Comparison of ENCODE assay signal across 8 mouse cellular contexts in the genomic region with DNA sequence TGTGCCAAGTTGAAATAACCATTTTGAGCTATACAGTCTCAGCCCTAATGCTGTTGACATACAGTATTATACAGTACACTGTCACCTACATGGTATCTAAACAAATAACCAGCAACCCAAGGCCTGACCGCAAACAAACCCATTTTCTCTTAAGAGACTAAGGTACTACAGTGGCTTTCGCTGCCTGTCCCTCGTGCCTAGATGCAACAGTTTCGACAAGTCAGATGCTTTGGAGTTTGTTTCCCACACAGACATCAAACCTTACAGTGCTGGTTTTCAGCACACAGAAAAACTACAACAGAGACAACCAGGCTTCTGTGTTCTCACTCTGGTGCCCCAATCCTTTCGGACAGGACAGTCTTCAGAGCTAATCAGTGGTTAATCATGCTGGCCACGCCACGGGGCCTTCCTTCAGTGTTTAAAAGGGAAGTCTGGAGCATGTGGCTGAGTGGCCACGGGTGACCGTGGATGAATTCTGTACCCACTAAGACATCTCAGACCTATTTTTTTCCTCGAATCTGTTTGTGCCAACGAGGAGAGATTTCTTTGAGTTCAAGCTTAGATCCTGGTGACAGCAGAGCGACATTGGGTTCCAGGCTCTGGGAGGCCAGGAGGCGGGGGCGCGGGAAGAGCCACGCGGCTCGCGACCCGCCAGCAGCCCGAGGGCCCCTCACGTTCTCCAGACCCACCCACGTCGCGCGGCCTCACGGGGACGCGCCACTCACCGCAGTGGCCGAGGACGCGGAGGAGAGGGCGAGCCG. TPM values are rescaled to one million over a fixed set of nuclear protein-coding genes. Genes with fewer than 3 reads are reported as not detected.
DNase-seq lines count a peak whose midpoint lies in the region; ATAC-seq and TF ChIP-seq lines count a peak whose summit lies in the region.

No protein-coding gene starts in this region.

- H3K27me3 ChIP-seq in lung, embryonic 15.5 days: no peaks in the 10 kb centered on the region
- H3K27me3 ChIP-seq in hindbrain, embryonic 10.5 days (ENCODE audit: insufficient read depth, poor library complexity, severe bottlenecking): no peaks in the 10 kb centered on the region
- H3K27me3 ChIP-seq in liver, postnatal 0 days (ENCODE audit: insufficient read depth, low read length): no peaks in the 10 kb centered on the region
- H3K27me3 ChIP-seq in small intestine, adult 2 months (ENCODE audit: control insufficient read depth, insufficient read depth, low read length): no peaks in the 10 kb centered on the region

- H3K36me3 ChIP-seq in lung, embryonic 15.5 days: peaks cover 33% of the 10 kb centered on the region
- peaks cover 42% of the 10 kb centered on the region for H3K36me3 ChIP-seq in hindbrain, embryonic 10.5 days
- peaks cover 29% of the 10 kb centered on the region for H3K36me3 ChIP-seq in liver, postnatal 0 days (replicated peaks; ENCODE audit: insufficient read depth, low read length)
- H3K36me3 ChIP-seq in small intestine, adult 2 months (ENCODE audit: control insufficient read depth, insufficient read depth, low read length): peaks cover 14% of the 10 kb centered on the region

- no peak for TF ChIP-seq EP300 in liver, postnatal 0 days (IDR thresholded peaks at IDR 0.05; ENCODE audit: low read depth)

- DNase-seq in lung, postnatal 25 days (ENCODE audit: low spot score): no peak
- peak; percentile 19 for DNase-seq in c-Kit-positive CD71-negative TER-119-negative erythroid progenitor cells, embryonic 14.5 days (ENCODE audit: low read depth)
- no peak for DNase-seq in hindbrain, embryonic 10.5 days (ENCODE audit: low spot score)
- no peak for DNase-seq in liver, postnatal 0 days
- DNase-seq in urinary bladder, adult 2 months (ENCODE audit: low spot score): no peak
- no peak for DNase-seq in layer of hippocampus, postnatal 36 days

- H3K9ac ChIP-seq in lung, embryonic 15.5 days: peak overlapping the region; percentile 90
- H3K9ac ChIP-seq in liver, postnatal 0 days (replicated peaks): peak overlapping the region; percentile 95

- no peaks in the 10 kb centered on the region for H3K9me3 ChIP-seq in lung, embryonic 15.5 days
- no peaks in the 10 kb centered on the region for H3K9me3 ChIP-seq in hindbrain, embryonic 10.5 days
- no peaks in the 10 kb centered on the region for H3K9me3 ChIP-seq in liver, postnatal 0 days (ENCODE audit: low read length)

- TF ChIP-seq CTCF in liver, postnatal 0 days (IDR thresholded peaks at IDR 0.05; ENCODE audit: low read depth): no peak
- TF ChIP-seq CTCF in small intestine, adult 2 months (IDR thresholded peaks at IDR 0.05; ENCODE audit: extremely low read depth, insufficient read length, insufficient replicate concordance, low read depth, low read length): no peak

- peak overlapping the region; percentile 75 for H3K27ac ChIP-seq in lung, embryonic 15.5 days
- peak overlapping the region; percentile 93 for H3K27ac ChIP-seq in hindbrain, embryonic 10.5 days
- H3K27ac ChIP-seq in liver, postnatal 0 days (ENCODE audit: low read depth): peak overlapping the region; percentile 91
- peak overlapping the region; percentile 21; the same call in 1 of the 2 replicates for H3K27ac ChIP-seq in small intestine, adult 2 months (ENCODE audit: insufficient read depth, low read depth, low read length)

- H3K4me2 ChIP-seq in lung, embryonic 15.5 days: peak overlapping the region; percentile 65
- H3K4me2 ChIP-seq in liver, postnatal 0 days (ENCODE audit: low read depth, low read length): peak overlapping the region; percentile 84

- peak overlapping the region; percentile 84 for H3K4me3 ChIP-seq in lung, embryonic 15.5 days
- peak overlapping the region; percentile 90 for H3K4me3 ChIP-seq in hindbrain, embryonic 10.5 days
- peak overlapping the region; percentile 92 for H3K4me3 ChIP-seq in liver, postnatal 0 days (ENCODE audit: low read depth, low read length)
- peak overlapping the region; percentile 82 for H3K4me3 ChIP-seq in small intestine, adult 2 months (ENCODE audit: low read depth, low read length)

- H3K4me1 ChIP-seq in lung, embryonic 15.5 days: peaks cover 16% of the 10 kb centered on the region; the same call in 1 of the 2 replicates
- peaks cover 14% of the 10 kb centered on the region for H3K4me1 ChIP-seq in hindbrain, embryonic 10.5 days (replicated peaks)
- H3K4me1 ChIP-seq in liver, postnatal 0 days (ENCODE audit: insufficient read depth): peaks cover 10% of the 10 kb centered on the region
- H3K4me1 ChIP-seq in small intestine, adult 2 months (ENCODE audit: control insufficient read depth, insufficient read depth, insufficient read length, low read length): no peaks in the 10 kb centered on the region

- whole genome bisulfite sequencing in lung, embryonic 15.5 days: 3% methylated on average over 35 of the region's 35 CpGs
- WGBS in hindbrain, embryonic 10.5 days: 6% methylated on average over 35 of the region's 35 CpGs
- WGBS in liver, postnatal 0 days (ENCODE audit: insufficient replicate concordance): 2% methylated on average over 35 of the region's 35 CpGs
- 2% methylated on average over 35 of the region's 35 CpGs for WGBS in small intestine, adult 2 months

- ATAC-seq in lung, embryonic 15.5 days (ENCODE audit: borderline replicate concordance, extremely low read depth, low FRiP score, low TSS enrichment): no peak
- peak; percentile 59 for ATAC-seq in liver, postnatal 0 days

- TF ChIP-seq POLR2A in small intestine, adult 2 months (IDR thresholded peaks at IDR 0.05; ENCODE audit: low read depth, low read length): no peak

RNA-seq across cellular contexts. Expression of a gene that starts 0.4 kb away (rescaled TPM):
- polyA plus RNA-seq in lung, embryonic 15.5 days (2015; fragmentation: Nextera tagmentation; extraction: Ambion mirVana): 68.4 and 71.7 TPM in 2 replicates
- 72.0 and 72.7 TPM in 2 replicates for polyA plus RNA-seq in hindbrain, embryonic 10.5 days (2016; fragmentation: Nextera tagmentation; extraction: Ambion mirVana)
- polyA plus RNA-seq in liver, postnatal 0 days (2015; fragmentation: Nextera tagmentation; extraction: Ambion mirVana): 18.6 and 20.2 TPM in 2 replicates
- 1.7 and 2.3 TPM in 2 replicates for polyA plus RNA-seq in small intestine, adult 2 months (2012; rRNA removed)
- polyA plus RNA-seq in urinary bladder, adult 2 months (2012; rRNA removed): 36.1 and 43.2 TPM in 2 replicates
- 10 to 100 TPM; 34.4 to 36.5 TPM for total RNA-seq in layer of hippocampus, postnatal 36 days (2021)

Comparison
In these comparisons a context has a peak if more than half of its experiments do, and no peak if none do; other contexts are left out.
1. H3K27ac ChIP-seq: peak in every context shown above with its lines; median percentile 93 in hindbrain, embryonic 10.5 days; 91 in liver, postnatal 0 days; 75 in lung, embryonic 15.5 days; 21 in small intestine, adult 2 months.